Mouse (Mus musculus) brain, embryonic 14.5 days (tissue): ENCODE results near the gene Car10.

Source experiments
- CTCF ChIP-seq: fragments of 200-500 bp; IDR thresholded peaks from 2 replicates; pipeline ENCODE4 v1.5.1; 2012; ENCODE audit warnings: inconsistent platforms, mild to moderate bottlenecking, moderate library complexity, borderline replicate concordance; ENCODE audit not compliant: insufficient read depth, insufficient read length; ENCODE audit errors: extremely low read depth
- POLR2A ChIP-seq: fragments of 200-500 bp; IDR thresholded peaks from 2 replicates; pipeline ENCODE4 v1.6.1; 2012; ENCODE audit warnings: mild to moderate bottlenecking, inconsistent platforms, borderline replicate concordance; ENCODE audit not compliant: poor library complexity, insufficient read depth, insufficient read length, severe bottlenecking; ENCODE audit errors: extremely low read depth

GRCm38 (mm10) chr11:93471573-93472179, 373.8 kb downstream of the Car10 start:
- TF ChIP-seq CTCF = peak; percentile 79
- TF ChIP-seq POLR2A = no peak
